Mouse (Mus musculus): ENCODE results near the gene 3300002I08Rik. TPM values are rescaled to one million over a fixed set of nuclear protein-coding genes. Genes with fewer than 3 reads are reported as not detected.
"Not testable (repeated sequence)": the region's sequence is repeated elsewhere in the genome, so short reads cannot be mapped to it uniquely, and the experiment has no call there.

The 3300002I08Rik gene
- polyA plus RNA-seq, 1 experiment from 2014 or later = 4.3 TPM

DNA sequence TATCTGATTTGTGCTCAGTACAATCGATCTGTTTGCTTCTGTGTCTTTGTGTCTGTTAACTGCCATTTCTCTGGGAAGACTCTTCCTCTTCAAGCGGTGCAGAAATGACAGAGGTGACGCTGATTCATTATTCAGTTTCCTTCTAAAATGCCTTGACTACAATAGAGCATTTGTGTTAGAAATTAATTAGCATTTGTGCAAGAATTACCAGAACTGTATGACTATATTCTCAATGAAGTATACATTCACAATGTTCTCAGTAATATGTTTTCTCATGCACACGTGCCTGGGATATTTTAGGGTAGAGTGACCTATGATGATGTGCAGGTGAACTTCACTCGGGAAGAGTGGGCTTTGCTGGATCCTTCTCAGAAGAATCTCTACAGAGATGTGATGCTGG, 39.2 kb downstream of the 3300002I08Rik start, which contains the start of gene Gm10130:
Gm10130 (plus strand) TSS at position 301 of the 400 bp plus-strand sequence.
- no peak for ATAC-seq
- WGBS = 97% methylated on average over 5 of the region's 5 CpGs
- no peak for TF ChIP-seq EP300 (IDR thresholded peaks at IDR 0.05)
- TF ChIP-seq CTCF (IDR thresholded peaks at IDR 0.05) = no peak
- DNase-seq (ENCODE audit: low spot score) = no peak
- Histone ChIP-seq H3K4me1 (ENCODE audit: insufficient read depth, low read depth, low read length) (no peaks in the 10 kb centered on the region), H3K4me3 (ENCODE audit: low read depth, low read length) (no peak within 1 kb of the TSS), H3K9ac (replicated peaks; ENCODE audit: low read depth) (no peak within 1 kb of the TSS), H3K27me3 (replicated peaks; ENCODE audit: insufficient read depth, low read length) (no peaks in the 10 kb centered on the region), H3K9me3 (ENCODE audit: low read length) (no peaks in the 10 kb centered on the region; the same call in 1 of the 2 replicates), H3K36me3 (ENCODE audit: insufficient read depth, low read length) (peaks cover 6% of the 10 kb centered on the region; the same call in 1 of the 2 replicates), H3K4me2 (replicated peaks; ENCODE audit: low read depth, low read length) (no peak within 1 kb of the TSS), H3K27ac (ENCODE audit: low read length) (no peak within 1 kb of the TSS)

DNA sequence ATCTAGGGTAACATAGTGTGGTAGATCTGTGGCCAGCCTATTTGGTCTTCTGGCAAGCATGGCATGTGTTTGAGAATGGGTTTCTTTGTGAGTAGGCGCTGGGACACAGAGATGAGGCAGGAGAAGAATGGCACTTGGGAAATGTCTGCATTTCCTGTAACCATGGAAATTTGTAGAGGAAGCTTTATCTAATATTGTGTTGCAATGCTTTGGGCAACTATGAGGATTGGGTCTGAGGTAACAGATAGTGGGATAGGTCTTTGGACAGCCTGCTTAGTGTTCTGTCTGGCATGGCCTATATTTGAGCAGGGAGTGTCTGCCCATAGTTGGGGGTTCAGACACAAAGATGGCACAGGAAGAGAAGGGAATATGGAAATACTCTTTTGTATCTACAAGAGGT, 43.6 kb downstream of the 3300002I08Rik start:
- Histone ChIP-seq H3K9me3 (ENCODE audit: low read length) (no peaks in the 10 kb centered on the region; the same call in 1 of the 2 replicates), H3K27me3 (replicated peaks; ENCODE audit: insufficient read depth, low read length) (no peaks in the 10 kb centered on the region), H3K27ac (ENCODE audit: low read length) (no peak overlapping the region), H3K4me3 (ENCODE audit: low read depth, low read length) (no peak overlapping the region), H3K4me2 (replicated peaks; ENCODE audit: low read depth, low read length) (no peak overlapping the region), H3K4me1 (ENCODE audit: insufficient read depth, low read depth, low read length) (no peaks in the 10 kb centered on the region), H3K36me3 (ENCODE audit: insufficient read depth, low read length) (0 out of 2 replicates have a peak, but pooled peaks cover under 1% of the 10 kb centered on the region), H3K9ac (replicated peaks; ENCODE audit: low read depth) (no peak overlapping the region)
- ATAC-seq = no peak
- 92% methylated on average over 1 of the region's 1 CpGs for WGBS
- no peak for TF ChIP-seq CTCF (IDR thresholded peaks at IDR 0.05)
- no peak for TF ChIP-seq EP300 (IDR thresholded peaks at IDR 0.05)
- DNase-seq (ENCODE audit: low spot score) = no peak

DNA sequence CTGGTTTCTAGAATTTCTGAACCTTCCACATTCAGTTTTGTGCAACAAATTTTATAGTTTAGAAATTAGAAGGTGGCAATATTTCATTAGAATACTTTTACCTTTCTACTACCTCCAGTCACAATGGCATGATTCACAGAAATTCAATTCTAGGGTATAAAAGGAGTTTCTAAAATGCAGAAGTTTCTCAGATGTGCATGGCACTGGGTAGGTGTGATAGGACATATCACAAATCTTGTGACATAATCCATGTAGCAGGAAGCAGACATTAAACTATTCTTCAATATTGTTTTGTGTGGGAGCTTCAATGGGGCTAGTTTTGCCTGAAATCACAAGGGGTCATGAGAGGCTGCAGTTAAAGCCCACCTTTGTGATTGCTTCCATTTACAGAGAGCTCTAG, 46.4 kb downstream of the 3300002I08Rik start:
- Histone ChIP-seq H3K27ac (ENCODE audit: low read length) (no peak overlapping the region), H3K9me3 (ENCODE audit: low read length) (no peaks in the 10 kb centered on the region; the same call in 1 of the 2 replicates), H3K4me1 (ENCODE audit: insufficient read depth, low read depth, low read length) (no peaks in the 10 kb centered on the region), H3K36me3 (ENCODE audit: insufficient read depth, low read length) (no peaks in the 10 kb centered on the region), H3K4me3 (ENCODE audit: low read depth, low read length) (no peak overlapping the region), H3K9ac (replicated peaks; ENCODE audit: low read depth) (no peak overlapping the region), H3K4me2 (replicated peaks; ENCODE audit: low read depth, low read length) (no peak overlapping the region), H3K27me3 (replicated peaks; ENCODE audit: insufficient read depth, low read length) (no peaks in the 10 kb centered on the region)
- ATAC-seq (no peak), DNase-seq (ENCODE audit: low spot score) (no peak)
- no peak for TF ChIP-seq CTCF (IDR thresholded peaks at IDR 0.05)

- DNase-seq (ENCODE audit: low spot score) = peak; percentile 94
- not testable (repeated sequence) for H3K9me3 ChIP-seq (ENCODE audit: low read length); H3K36me3 ChIP-seq (ENCODE audit: insufficient read depth, low read length); H3K27me3 ChIP-seq (replicated peaks; ENCODE audit: insufficient read depth, low read length); H3K4me1 ChIP-seq (ENCODE audit: insufficient read depth, low read depth, low read length); H3K27ac ChIP-seq (ENCODE audit: low read length)
- peak overlapping the region; percentile 39; the same call in 1 of the 2 replicates for H3K9ac ChIP-seq (replicated peaks; ENCODE audit: low read depth)
- peak overlapping the region; percentile 55 for H3K4me2 ChIP-seq (replicated peaks; ENCODE audit: low read depth, low read length)
- 0 out of 2 replicates have a peak, but pooled peaks have one; percentile 38 for TF ChIP-seq EP300 (IDR thresholded peaks at IDR 0.05)
- H3K4me3 ChIP-seq (ENCODE audit: low read depth, low read length) = peak overlapping the region; percentile 51
- 5% methylated on average over 19 of the region's 19 CpGs for WGBS
- ATAC-seq = peak; percentile 99
Measured at GRCm38 (mm10) chr2:150310952-150311884, 51.3 kb downstream of the 3300002I08Rik start.

DNA sequence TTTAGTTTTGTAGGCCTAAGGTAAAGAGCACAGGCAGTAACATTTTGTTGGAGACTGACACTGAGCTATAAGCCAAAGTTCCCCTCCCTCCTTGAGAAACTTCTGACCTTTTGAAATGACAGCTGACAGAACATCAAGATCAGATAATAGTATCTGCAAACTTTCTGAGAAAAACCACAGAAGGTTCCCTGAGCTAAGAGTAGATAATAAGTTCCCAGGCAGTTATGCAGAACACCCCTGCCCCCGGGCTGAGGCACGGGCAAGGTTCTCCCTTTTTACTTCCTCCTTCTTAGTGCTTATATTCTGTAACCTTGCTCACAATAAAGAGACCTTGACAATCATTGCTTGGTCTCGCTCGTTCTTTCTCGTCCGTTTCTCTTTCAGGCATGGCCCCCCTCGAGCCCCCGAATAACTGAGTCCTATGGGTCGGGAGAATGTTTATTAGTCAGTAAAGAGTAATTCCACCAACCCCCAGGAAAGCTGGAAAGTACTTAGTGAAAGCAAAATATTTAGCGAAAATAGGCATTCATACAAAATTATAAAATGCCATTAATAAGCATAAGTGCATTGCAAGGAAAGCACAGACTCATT, 55.3 kb downstream of the 3300002I08Rik start:
- no peaks in the 10 kb centered on the region for H3K9me3 ChIP-seq (ENCODE audit: low read length)
- DNase-seq (ENCODE audit: low spot score) (no peak), ATAC-seq (no peak)
- H3K9ac ChIP-seq (replicated peaks; ENCODE audit: low read depth) = no peak overlapping the region
- TF ChIP-seq CTCF (IDR thresholded peaks at IDR 0.05) (no peak), EP300 (IDR thresholded peaks at IDR 0.05) (no peak)
- no peak overlapping the region for H3K4me3 ChIP-seq (ENCODE audit: low read depth, low read length)
- H3K27ac ChIP-seq (ENCODE audit: low read length) = no peak overlapping the region
- no peaks in the 10 kb centered on the region for H3K36me3 ChIP-seq (ENCODE audit: insufficient read depth, low read length)
- H3K27me3 ChIP-seq (replicated peaks; ENCODE audit: insufficient read depth, low read length) = no peaks in the 10 kb centered on the region
- no peak overlapping the region for H3K4me2 ChIP-seq (replicated peaks; ENCODE audit: low read depth, low read length)
- 84% methylated on average over 10 of the region's 10 CpGs for WGBS
- H3K4me1 ChIP-seq (ENCODE audit: insufficient read depth, low read depth, low read length) = no peaks in the 10 kb centered on the region

GRCm38 (mm10) chr2:150299096-150299495, 63.5 kb downstream of the 3300002I08Rik start:
- DNase-seq (ENCODE audit: low spot score) (no peak), ATAC-seq (no peak)
- Histone ChIP-seq H3K27me3 (replicated peaks; ENCODE audit: insufficient read depth, low read length) (no peaks in the 10 kb centered on the region), H3K9me3 (ENCODE audit: low read length) (no peaks in the 10 kb centered on the region), H3K9ac (replicated peaks; ENCODE audit: low read depth) (no peak overlapping the region), H3K4me2 (replicated peaks; ENCODE audit: low read depth, low read length) (no peak overlapping the region), H3K4me1 (ENCODE audit: insufficient read depth, low read depth, low read length) (no peaks in the 10 kb centered on the region), H3K36me3 (ENCODE audit: insufficient read depth, low read length) (no peaks in the 10 kb centered on the region), H3K4me3 (ENCODE audit: low read depth, low read length) (no peak overlapping the region), H3K27ac (ENCODE audit: low read length) (no peak overlapping the region)
- 22% methylated on average over 1 of the region's 1 CpGs for WGBS
- TF ChIP-seq EP300 (IDR thresholded peaks at IDR 0.05) (no peak), CTCF (IDR thresholded peaks at IDR 0.05) (no peak)
